Mouse (Mus musculus): ENCODE data around the gene Pfkl. TPM values are rescaled to one million over a fixed set of nuclear protein-coding genes. Genes with fewer than 3 reads are reported as not detected.

Gene Pfkl
- 78.8 and 86.6 TPM in 2 replicates for polyA plus RNA-seq (2015; fragmentation: Nextera tagmentation; extraction: Ambion mirVana)

- no peak for DNase-seq (ENCODE audit: low spot score)
- peak within 1 kb of the TSS; percentile 68 for H3K9ac ChIP-seq (ENCODE audit: low read depth, low read length)
- H3K4me1 ChIP-seq (replicated peaks; ENCODE audit: insufficient read depth, low read length), result peaks cover 29% of the 10 kb centered on the region
- ATAC-seq (replicated peaks; ENCODE audit: low FRiP score, low read depth), result no peak
- H3K36me3 ChIP-seq (ENCODE audit: insufficient read depth, low read length), result no peaks in the 10 kb centered on the region
- TF ChIP-seq CTCF (IDR thresholded peaks at IDR 0.05; ENCODE audit: low read depth), result no peak
- WGBS, result under 1% methylated on average over 9 of the region's 9 CpGs
- peak within 1 kb of the TSS; percentile 66 for H3K4me3 ChIP-seq (replicated peaks; ENCODE audit: low read depth, low read length)
- H3K4me2 ChIP-seq (ENCODE audit: low read length), result peak within 1 kb of the TSS; percentile 79
- H3K27ac ChIP-seq, result peak within 1 kb of the TSS; percentile 92
- H3K27me3 ChIP-seq (ENCODE audit: insufficient read depth, low read length), result no peaks in the 10 kb centered on the region
- no peaks in the 10 kb centered on the region for H3K9me3 ChIP-seq (replicated peaks; ENCODE audit: low read length)
These were observed at the start of gene Pfkl for GRCm38 (mm10) chr10:78009945-78010293. Pfkl (minus strand) TSS chr10:78010083.

DNA sequence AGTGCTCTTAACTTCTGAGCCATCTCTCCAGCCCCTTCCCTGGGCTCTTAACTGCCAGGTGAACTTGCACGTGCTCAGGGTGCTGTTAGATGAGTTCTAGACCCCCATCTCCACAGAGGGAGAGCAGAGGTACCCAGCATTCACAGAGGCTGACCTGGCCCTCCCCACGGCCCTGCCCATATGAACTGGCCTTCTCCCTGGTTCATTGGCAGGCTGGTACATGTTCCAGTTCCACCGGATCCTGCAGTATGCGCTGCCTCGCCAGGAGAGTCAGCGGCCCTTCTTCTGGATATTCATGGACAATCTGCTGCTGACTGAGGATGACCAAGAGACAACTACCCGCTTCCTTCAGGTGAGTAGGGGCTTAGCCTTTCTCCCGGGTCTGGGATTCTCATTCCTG is 47.2 kb upstream of the Pfkl start:
- DNase-seq (ENCODE audit: low spot score) (no peak), ATAC-seq (replicated peaks; ENCODE audit: low FRiP score, low read depth) (no peak)
- Histone ChIP-seq H3K9me3 (replicated peaks; ENCODE audit: low read length) (no peaks in the 10 kb centered on the region), H3K4me3 (replicated peaks; ENCODE audit: low read depth, low read length) (no peak overlapping the region), H3K4me2 (ENCODE audit: low read length) (no peak overlapping the region), H3K9ac (ENCODE audit: low read depth, low read length) (no peak overlapping the region), H3K27me3 (ENCODE audit: insufficient read depth, low read length) (no peaks in the 10 kb centered on the region), H3K4me1 (replicated peaks; ENCODE audit: insufficient read depth, low read length) (no peaks in the 10 kb centered on the region), H3K27ac (no peak overlapping the region), H3K36me3 (ENCODE audit: insufficient read depth, low read length) (no peaks in the 10 kb centered on the region)
- no peak for TF ChIP-seq CTCF (IDR thresholded peaks at IDR 0.05; ENCODE audit: low read depth)
- 88% methylated on average over 8 of the region's 8 CpGs for WGBS

DNA sequence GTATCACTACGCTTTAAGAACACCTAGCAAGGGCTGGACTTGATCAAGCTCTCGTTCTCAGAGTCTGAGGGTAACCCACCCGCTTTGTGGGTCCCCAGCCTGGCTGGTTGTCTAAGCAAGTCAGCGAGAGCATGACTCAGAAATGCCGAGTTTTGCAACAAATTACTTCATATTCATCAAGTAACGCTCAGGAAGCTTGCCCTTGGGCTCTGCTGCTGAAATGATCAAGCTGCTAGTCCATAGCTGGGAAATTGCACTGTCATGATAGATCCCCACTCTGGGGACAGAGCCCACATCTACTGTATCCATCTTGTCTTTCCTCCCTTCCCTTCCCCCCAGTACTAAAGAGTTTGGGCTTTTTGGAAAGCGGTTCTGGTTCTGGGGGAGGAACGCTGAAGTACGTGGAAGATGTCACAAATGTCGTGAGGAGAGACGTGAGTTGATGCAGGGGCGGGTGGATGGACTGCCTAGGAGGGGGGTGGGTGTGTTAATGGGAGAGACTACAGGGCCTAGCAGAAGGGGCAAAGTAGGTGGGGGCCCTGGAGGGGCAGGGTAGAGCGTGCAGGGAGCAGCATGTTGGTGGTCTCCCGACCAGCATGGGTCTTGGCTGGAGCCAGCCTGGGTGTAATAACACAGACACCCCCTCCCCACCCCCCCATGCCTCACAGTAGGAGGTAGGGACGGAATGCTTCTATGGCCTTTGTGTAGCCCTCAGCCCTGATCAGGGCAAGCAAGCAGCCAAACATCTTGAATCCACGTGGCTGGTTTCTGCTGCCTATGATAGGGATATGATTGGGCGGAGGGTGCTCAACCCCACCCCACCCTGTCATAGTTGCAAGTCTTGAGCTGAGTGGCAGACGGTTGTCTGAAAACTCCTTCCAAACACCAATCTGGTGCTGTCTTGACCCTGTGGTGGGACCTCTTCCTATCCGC is 45.0 kb upstream of the Pfkl start:
- DNase-seq (ENCODE audit: low spot score) (peak; percentile 22), ATAC-seq (replicated peaks; ENCODE audit: low FRiP score, low read depth) (no peak; the same call in 1 of the 2 replicates)
- no peaks in the 10 kb centered on the region for H3K27me3 ChIP-seq (ENCODE audit: insufficient read depth, low read length)
- H3K4me2 ChIP-seq (ENCODE audit: low read length), result no peak overlapping the region
- 67% methylated on average over 19 of the region's 19 CpGs for WGBS
- no peak overlapping the region for H3K9ac ChIP-seq (ENCODE audit: low read depth, low read length)
- no peak overlapping the region for H3K4me3 ChIP-seq (replicated peaks; ENCODE audit: low read depth, low read length)
- TF ChIP-seq CTCF (IDR thresholded peaks at IDR 0.05; ENCODE audit: low read depth), result no peak
- H3K9me3 ChIP-seq (replicated peaks; ENCODE audit: low read length), result no peaks in the 10 kb centered on the region
- H3K36me3 ChIP-seq (ENCODE audit: insufficient read depth, low read length), result no peaks in the 10 kb centered on the region
- no peak overlapping the region for H3K27ac ChIP-seq
- no peaks in the 10 kb centered on the region for H3K4me1 ChIP-seq (replicated peaks; ENCODE audit: insufficient read depth, low read length)

GRCm38 (mm10) chr10:78049519-78050035 is 39.7 kb upstream of the Pfkl start:
- no peak for TF ChIP-seq CTCF (IDR thresholded peaks at IDR 0.05; ENCODE audit: low read depth)
- WGBS, result 60% methylated on average over 11 of the region's 11 CpGs
- no peaks in the 10 kb centered on the region for H3K36me3 ChIP-seq (ENCODE audit: insufficient read depth, low read length)
- H3K4me2 ChIP-seq (ENCODE audit: low read length), result no peak overlapping the region
- no peaks in the 10 kb centered on the region for H3K27me3 ChIP-seq (ENCODE audit: insufficient read depth, low read length)
- DNase-seq (ENCODE audit: low spot score) (no peak), ATAC-seq (replicated peaks; ENCODE audit: low FRiP score, low read depth) (no peak)
- no peaks in the 10 kb centered on the region for H3K9me3 ChIP-seq (replicated peaks; ENCODE audit: low read length)
- H3K9ac ChIP-seq (ENCODE audit: low read depth, low read length), result no peak overlapping the region
- no peak overlapping the region for H3K4me3 ChIP-seq (replicated peaks; ENCODE audit: low read depth, low read length)
- no peak overlapping the region for H3K27ac ChIP-seq
- no peaks in the 10 kb centered on the region for H3K4me1 ChIP-seq (replicated peaks; ENCODE audit: insufficient read depth, low read length)

- 95% methylated on average over 9 of the region's 10 CpGs for WGBS
- Histone ChIP-seq H3K4me3 (replicated peaks; ENCODE audit: low read depth, low read length) (no peak overlapping the region), H3K36me3 (ENCODE audit: insufficient read depth, low read length) (no peaks in the 10 kb centered on the region), H3K4me2 (ENCODE audit: low read length) (no peak overlapping the region), H3K9ac (ENCODE audit: low read depth, low read length) (no peak overlapping the region), H3K27me3 (ENCODE audit: insufficient read depth, low read length) (no peaks in the 10 kb centered on the region), H3K4me1 (replicated peaks; ENCODE audit: insufficient read depth, low read length) (no peaks in the 10 kb centered on the region), H3K27ac (no peak overlapping the region), H3K9me3 (replicated peaks; ENCODE audit: low read length) (no peaks in the 10 kb centered on the region)
- no peak for DNase-seq (ENCODE audit: low spot score)
- no peak for TF ChIP-seq CTCF (IDR thresholded peaks at IDR 0.05; ENCODE audit: low read depth)
- ATAC-seq (replicated peaks; ENCODE audit: low FRiP score, low read depth), result no peak
These were observed 38.3 kb upstream of the Pfkl start for GRCm38 (mm10) chr10:78048061-78048730.

GRCm38 (mm10) chr10:78046388-78046787 is 36.5 kb upstream of the Pfkl start:
- H3K4me2 ChIP-seq (ENCODE audit: low read length), result no peak overlapping the region
- 89% methylated on average over 4 of the region's 4 CpGs for WGBS
- TF ChIP-seq CTCF (IDR thresholded peaks at IDR 0.05; ENCODE audit: low read depth), result no peak

More at GRCm38 (mm10) chr10:78046388-78046787, 36.5 kb upstream of the Pfkl start:
- no peak overlapping the region for H3K27ac ChIP-seq
- no peaks in the 10 kb centered on the region for H3K36me3 ChIP-seq (ENCODE audit: insufficient read depth, low read length)
- DNase-seq (ENCODE audit: low spot score) (no peak), ATAC-seq (replicated peaks; ENCODE audit: low FRiP score, low read depth) (no peak)
- no peaks in the 10 kb centered on the region for H3K27me3 ChIP-seq (ENCODE audit: insufficient read depth, low read length)
- H3K9me3 ChIP-seq (replicated peaks; ENCODE audit: low read length), result no peaks in the 10 kb centered on the region
- H3K4me3 ChIP-seq (replicated peaks; ENCODE audit: low read depth, low read length), result no peak overlapping the region
- no peak overlapping the region for H3K9ac ChIP-seq (ENCODE audit: low read depth, low read length)
- H3K4me1 ChIP-seq (replicated peaks; ENCODE audit: insufficient read depth, low read length), result no peaks in the 10 kb centered on the region

All from kidney, postnatal 0 days (tissue).